Mouse (Mus musculus) hindbrain, postnatal 0 days (tissue): ENCODE measurements at regions not wholly inside any gene's neighbourhood (a gene's known extent, or its start where the extent isn't known, plus 50 kb on each side); places are given as distances from the start of the nearest gene placed in this dataset.

Experiments
- ATAC-seq: fragments of 200-750 bp; cut with Nextera tagmentation; 2 replicates; pipeline ENCODE4 v1.8.0; 2017; ENCODE audit warnings: mild to moderate bottlenecking, moderate TSS enrichment, moderate library complexity
- DNase-seq: peaks from one replicate; pipeline ENCODE4 v3.0.0-alpha.2; 2015; ENCODE audit warnings: low spot score
- H3K27ac ChIP-seq: fragments of 300-500 bp; sonication (generic); 2 replicates; pipeline ENCODE4 v1.5.1; 2014; ENCODE audit warnings: mild to moderate bottlenecking
- H3K27me3 ChIP-seq: fragments of 300-500 bp; sonication (generic); 2 replicates; pipeline ENCODE4 v1.6.1; 2014; ENCODE audit warnings: low read length, mixed read lengths; ENCODE audit not compliant: insufficient read depth
- H3K36me3 ChIP-seq: fragments of 300-500 bp; sonication (generic); 2 replicates; pipeline ENCODE4 v1.6.1; 2014; ENCODE audit warnings: low read length, mixed read lengths; ENCODE audit not compliant: insufficient read depth
- H3K4me1 ChIP-seq: fragments of 300-500 bp; sonication (generic); 2 replicates; pipeline ENCODE4 v1.6.1; 2014; ENCODE audit warnings: antibody characterized with exemption, low read length, mixed read lengths; ENCODE audit not compliant: insufficient read depth
- H3K4me2 ChIP-seq: fragments of 300-500 bp; sonication (generic); 2 replicates; pipeline ENCODE4 v1.6.1; 2014; ENCODE audit warnings: low read depth, mild to moderate bottlenecking, low read length, moderate library complexity, mixed read lengths
- H3K4me3 ChIP-seq: fragments of 300-500 bp; sonication (generic); 2 replicates; pipeline ENCODE4 v1.5.1; 2014; ENCODE audit warnings: low read length
- H3K9ac ChIP-seq: fragments of 300-500 bp; sonication (generic); replicated peaks from 2 replicates; pipeline ENCODE4 v1.6.1; 2014; ENCODE audit warnings: mild to moderate bottlenecking, low read length, moderate library complexity, mixed read lengths
- H3K9me3 ChIP-seq: fragments of 300-500 bp; sonication (generic); 2 replicates; pipeline ENCODE4 v1.6.1; 2016; ENCODE audit warnings: low read length, mixed read lengths
- CTCF ChIP-seq: IDR thresholded peaks from 2 replicates; pipeline ENCODE4 v1.5.1; 2016; ENCODE audit warnings: antibody characterized with exemption, control low read depth, low read depth
- WGBS: fragments of 180-500 bp; shearing (Covaris S2); extraction: QIAGEN DNeasy Blood & Tissue Kit; methylation state at CpG from one replicate; pipeline ENCODE4 v1.1.7; 2014; 5-methylcytosine and 5-hydroxymethylcytosine counted together

DNA sequence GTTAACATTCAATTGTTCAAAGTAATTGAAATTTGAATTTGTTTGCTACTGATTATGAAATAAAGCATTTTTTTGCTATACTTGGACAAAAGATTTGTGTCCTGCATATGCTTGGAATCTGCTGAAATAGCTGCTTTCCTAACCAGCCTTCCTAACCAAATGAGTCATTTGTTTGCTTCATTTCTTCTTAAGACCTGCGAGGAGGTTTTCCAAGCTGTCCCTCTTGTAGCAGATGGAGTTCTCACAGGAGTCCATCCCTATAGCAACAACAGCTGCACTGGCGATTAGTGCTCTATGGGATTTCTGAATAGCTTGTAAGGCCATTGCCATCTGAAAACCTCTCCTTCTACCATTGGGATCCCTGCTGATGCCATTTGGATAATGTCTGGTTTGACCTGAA lies 94.4 kb upstream of the Dock10 start:
- H3K9ac ChIP-seq, result no peak overlapping the region
- no peaks in the 10 kb centered on the region for H3K4me1 ChIP-seq
- no peaks in the 10 kb centered on the region for H3K36me3 ChIP-seq
- ATAC-seq (peak; percentile 62; the same call in 1 of the 2 replicates), DNase-seq (peak; percentile 66)
- no peak for TF ChIP-seq CTCF
- no peaks in the 10 kb centered on the region for H3K27me3 ChIP-seq
- WGBS, result 29% methylated on average over 2 of the region's 2 CpGs
- H3K27ac ChIP-seq, result no peak overlapping the region
- H3K4me2 ChIP-seq, result no peak overlapping the region
- no peaks in the 10 kb centered on the region for H3K9me3 ChIP-seq
- H3K4me3 ChIP-seq, result no peak overlapping the region

DNA sequence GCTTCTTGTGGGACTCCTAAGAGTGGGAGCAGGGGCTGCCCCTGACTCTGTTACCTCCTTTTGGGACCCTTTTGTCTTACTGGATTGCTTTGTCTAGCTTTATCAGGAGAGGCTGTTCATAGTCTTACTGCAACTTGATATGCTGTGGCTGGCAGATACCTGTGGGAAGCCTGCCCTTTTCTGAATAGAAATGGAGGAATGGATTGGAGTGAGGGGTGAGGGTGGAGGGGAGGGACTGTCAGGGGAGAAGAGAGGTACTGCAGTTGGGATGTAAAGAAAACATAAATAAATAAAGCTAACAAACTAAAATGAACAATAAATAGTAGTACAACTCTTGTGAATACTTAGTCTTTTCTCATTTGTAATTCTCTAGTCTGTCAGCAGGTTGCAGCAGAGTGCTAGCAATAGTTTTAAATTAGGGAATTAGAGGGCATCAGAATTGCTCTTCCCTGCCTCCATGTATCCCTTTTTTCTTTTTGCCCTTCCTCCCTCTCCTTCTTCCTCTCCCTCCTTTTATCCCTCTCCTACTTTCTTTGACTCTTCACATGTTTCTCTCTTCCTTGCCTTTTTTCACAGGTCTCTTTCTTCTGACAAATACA lies 72.0 kb upstream of the Dock10 start:
- Histone ChIP-seq H3K9me3 (no peaks in the 10 kb centered on the region), H3K27me3 (no peaks in the 10 kb centered on the region), H3K4me3 (no peak overlapping the region), H3K4me1 (no peaks in the 10 kb centered on the region), H3K27ac (no peak overlapping the region), H3K9ac (no peak overlapping the region), H3K36me3 (no peaks in the 10 kb centered on the region), H3K4me2 (no peak overlapping the region)
- ATAC-seq (no peak), DNase-seq (peak; percentile 74)
- TF ChIP-seq CTCF, result peak; percentile 75

DNA sequence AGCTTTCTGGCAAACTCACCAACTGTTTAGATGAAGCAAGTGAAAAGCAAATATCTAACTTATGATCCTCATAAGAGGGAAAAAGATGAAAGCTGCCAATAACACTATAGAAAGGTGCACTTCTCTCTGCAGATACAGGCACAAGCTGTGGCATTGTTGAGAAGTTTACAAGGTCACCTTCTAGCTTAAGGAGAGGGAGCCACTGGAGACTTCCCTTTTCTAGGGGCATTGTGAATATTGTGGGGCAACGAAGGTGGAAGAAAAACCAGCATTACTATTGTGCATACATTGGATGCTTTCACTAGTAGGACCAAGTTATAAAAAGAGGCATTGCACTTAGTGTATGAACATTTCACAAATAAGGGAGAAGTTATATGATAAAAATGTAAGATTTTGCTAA lies 68.1 kb upstream of the Dock10 start:
- no peak for ATAC-seq
- no peak overlapping the region for H3K27ac ChIP-seq

DNA sequence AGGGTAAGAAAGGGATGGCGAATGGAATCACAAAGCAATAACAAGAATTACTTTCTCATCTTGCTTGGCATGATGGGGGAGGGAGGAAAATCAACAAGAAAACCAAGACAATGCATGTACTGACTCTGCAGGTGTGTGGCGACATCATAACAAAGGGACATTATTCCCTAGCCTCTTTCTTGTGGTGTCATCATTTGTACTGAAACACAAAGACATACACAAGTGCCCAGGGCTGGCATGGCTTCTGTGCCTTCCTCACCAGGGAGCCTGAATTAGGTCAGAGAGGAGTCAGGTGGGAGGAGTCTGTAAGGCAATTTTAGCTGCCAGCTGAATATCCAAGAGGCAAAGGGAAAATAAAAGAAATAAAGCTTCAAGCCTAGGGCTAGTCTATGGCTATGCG lies 65.6 kb upstream of the Dock10 start:
- no peaks in the 10 kb centered on the region for H3K36me3 ChIP-seq
- DNase-seq (peak; percentile 18), ATAC-seq (0 out of 2 replicates have a peak, but pooled peaks have one; percentile 38)
- no peak overlapping the region for H3K9ac ChIP-seq
- no peaks in the 10 kb centered on the region for H3K27me3 ChIP-seq
- no peaks in the 10 kb centered on the region for H3K4me1 ChIP-seq
- no peaks in the 10 kb centered on the region for H3K9me3 ChIP-seq
- no peak overlapping the region for H3K4me2 ChIP-seq
- no peak overlapping the region for H3K27ac ChIP-seq
- H3K4me3 ChIP-seq, result no peak overlapping the region
- 34% methylated on average over 3 of the region's 3 CpGs for WGBS
- TF ChIP-seq CTCF, result no peak

More for the DNA sequence above, 68.1 kb upstream of the Dock10 start:
- TF ChIP-seq CTCF, result no peak
- H3K9ac ChIP-seq, result no peak overlapping the region
- no peak overlapping the region for H3K4me2 ChIP-seq
- H3K36me3 ChIP-seq, result no peaks in the 10 kb centered on the region
- no peaks in the 10 kb centered on the region for H3K4me1 ChIP-seq
- H3K9me3 ChIP-seq, result no peaks in the 10 kb centered on the region
- H3K27me3 ChIP-seq, result no peaks in the 10 kb centered on the region
- no peak for DNase-seq
- WGBS, result 85% methylated on average over 1 of the region's 1 CpGs
- no peak overlapping the region for H3K4me3 ChIP-seq

DNA sequence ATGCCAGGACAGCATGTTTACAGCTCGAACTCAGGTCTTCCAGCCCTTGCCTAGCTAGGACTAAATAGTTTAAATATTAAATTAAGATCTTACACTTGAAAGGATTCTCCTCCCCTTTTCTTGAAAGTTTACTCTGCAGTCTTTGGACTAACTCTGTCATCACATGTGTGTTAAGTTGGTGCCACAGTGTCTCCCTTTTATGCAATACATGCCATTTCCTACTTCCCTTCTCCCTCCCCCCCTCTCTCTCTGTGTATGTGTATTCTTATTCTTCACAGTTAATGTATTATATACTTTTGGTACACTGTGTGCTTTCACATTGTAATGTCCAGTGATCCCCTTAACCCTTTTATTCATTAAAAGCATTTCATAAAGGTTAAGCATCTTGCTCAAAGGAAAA lies 63.9 kb upstream of the Dock10 start:
- Histone ChIP-seq H3K36me3 (no peaks in the 10 kb centered on the region), H3K4me1 (no peaks in the 10 kb centered on the region), H3K4me3 (no peak overlapping the region), H3K4me2 (no peak overlapping the region), H3K27me3 (no peaks in the 10 kb centered on the region), H3K27ac (no peak overlapping the region), H3K9me3 (no peaks in the 10 kb centered on the region), H3K9ac (no peak overlapping the region)
- DNase-seq (no peak), ATAC-seq (no peak)
- WGBS, result 82% methylated on average over 1 of the region's 1 CpGs
- no peak for TF ChIP-seq CTCF

DNA sequence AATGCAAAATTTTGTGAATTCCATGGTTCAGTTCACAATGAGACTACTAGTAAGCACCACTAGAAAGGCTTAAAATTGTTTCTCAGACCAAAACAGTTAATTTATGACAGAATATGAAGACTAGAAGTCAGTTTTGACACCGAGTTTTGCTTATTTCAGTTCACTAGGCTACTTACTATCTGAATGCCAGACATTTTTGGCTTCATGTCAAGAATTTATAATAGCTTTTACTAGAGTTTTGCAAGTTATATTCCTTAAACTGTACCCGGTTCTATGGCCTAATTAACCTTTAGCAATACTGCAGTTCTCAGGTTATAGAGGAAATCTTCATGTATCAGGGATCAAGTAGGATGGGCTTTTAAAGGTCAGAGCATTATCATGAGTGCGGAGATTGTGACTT lies 54.6 kb upstream of the Dock10 start:
- 66% methylated on average over 3 of the region's 3 CpGs for WGBS
- no peak overlapping the region for H3K27ac ChIP-seq
- no peaks in the 10 kb centered on the region for H3K27me3 ChIP-seq
- no peaks in the 10 kb centered on the region for H3K9me3 ChIP-seq
- DNase-seq, result no peak
- no peak overlapping the region for H3K9ac ChIP-seq
- no peaks in the 10 kb centered on the region for H3K36me3 ChIP-seq
- no peak for TF ChIP-seq CTCF
- ATAC-seq, result no peak
- H3K4me3 ChIP-seq, result no peak overlapping the region
- H3K4me2 ChIP-seq, result no peak overlapping the region
- no peaks in the 10 kb centered on the region for H3K4me1 ChIP-seq
